Mouse (Mus musculus) megakaryocyte, embryonic 14.5 days (primary cell): Measurements from ENCODE around the gene Hpse2.

Source experiments
- FLI1 ChIP-seq: IDR thresholded peaks from 2 replicates; pipeline ENCODE4 v1.6.1; 2012; ENCODE audit warnings: low read length, inconsistent platforms, mixed read lengths
- GATA1 ChIP-seq: IDR thresholded peaks from 3 replicates; pipeline ENCODE4 v1.6.1; 2012; ENCODE audit warnings: mixed read lengths, low read length, inconsistent platforms, borderline replicate concordance

DNA sequence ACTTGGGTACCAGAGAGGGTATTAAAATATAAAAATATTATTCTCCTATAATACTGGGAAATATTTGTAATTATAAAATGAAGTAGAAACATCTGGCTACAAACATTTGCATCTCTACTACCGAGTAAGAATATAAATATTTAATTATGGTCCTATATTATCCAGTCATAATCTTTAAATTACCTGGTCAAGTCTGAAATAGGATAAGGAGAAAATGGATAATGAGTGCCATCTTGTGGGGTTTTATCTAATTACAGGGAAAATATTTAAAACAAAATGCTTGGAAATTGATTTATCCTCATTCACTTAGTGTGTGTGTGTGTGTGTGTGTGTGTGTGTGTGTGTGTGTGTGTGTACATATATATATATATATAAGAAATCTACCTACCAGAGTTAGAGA lies 19.0 kb upstream of the Hpse2 start:
- TF ChIP-seq GATA1 (no peak), FLI1 (no peak)
